Mouse (Mus musculus) limb, embryonic 11.5 days (tissue): Measurements from ENCODE around the gene Alyref. TPM values are rescaled to one million over a fixed set of nuclear protein-coding genes. Genes with fewer than 3 reads are reported as not detected.
"Not testable (repeated sequence)": the region's sequence is repeated elsewhere in the genome, so short reads cannot be mapped to it uniquely, and the experiment has no call there.

Experiments
- ATAC-seq: fragments of 200-750 bp; cut with Nextera tagmentation; 2 replicates; pipeline ENCODE4 v1.8.0; 2017; ENCODE audit warnings: low read depth; ENCODE audit not compliant: insufficient number of reproducible peaks, low FRiP score, low TSS enrichment
- DNase-seq: peaks from one replicate; pipeline ENCODE4 v3.0.0-alpha.2; 2015; ENCODE audit warnings: low spot score
- H3K27ac ChIP-seq: fragments of 300-500 bp; sonication (generic); replicated peaks from 2 replicates; pipeline ENCODE4 v1.5.1; 2014; ENCODE audit warnings: low read depth, mild to moderate bottlenecking, low read length
- H3K27me3 ChIP-seq: fragments of 300-500 bp; sonication (generic); 2 replicates; pipeline ENCODE4 v1.6.1; 2014; ENCODE audit warnings: mild to moderate bottlenecking, low read length, mixed read lengths; ENCODE audit not compliant: control insufficient read depth, insufficient read depth
- H3K36me3 ChIP-seq: fragments of 300-500 bp; sonication (generic); 2 replicates; pipeline ENCODE4 v1.6.1; 2014; ENCODE audit warnings: mild to moderate bottlenecking, low read length, moderate library complexity, mixed read lengths; ENCODE audit not compliant: control insufficient read depth, insufficient read depth
- H3K4me1 ChIP-seq: fragments of 300-500 bp; sonication (generic); 2 replicates; pipeline ENCODE4 v1.6.1; 2014; ENCODE audit warnings: low read length, mixed read lengths; ENCODE audit not compliant: control insufficient read depth, insufficient read depth
- H3K4me2 ChIP-seq: fragments of 300-500 bp; sonication (generic); 2 replicates; pipeline ENCODE4 v1.6.1; 2014; ENCODE audit warnings: low read depth, mild to moderate bottlenecking, moderate library complexity; ENCODE audit not compliant: severe bottlenecking
- H3K4me3 ChIP-seq: fragments of 300-500 bp; sonication (generic); 2 replicates; pipeline ENCODE4 v1.5.1; 2014; ENCODE audit warnings: low read depth, low read length
- H3K9ac ChIP-seq: fragments of 300-500 bp; sonication (generic); 2 replicates; pipeline ENCODE4 v1.6.1; 2014; ENCODE audit warnings: mild to moderate bottlenecking, low read length
- H3K9me3 ChIP-seq: fragments of 300-500 bp; sonication (generic); 2 replicates; pipeline ENCODE4 v1.6.1; 2016; ENCODE audit warnings: low read length; ENCODE audit not compliant: control insufficient read depth
- WGBS: fragments of 180-500 bp; shearing (Covaris S2); extraction: QIAGEN DNeasy Blood & Tissue Kit; methylation state at CpG from one replicate; pipeline ENCODE4 v1.1.7; 2014; 5-methylcytosine and 5-hydroxymethylcytosine counted together
- polyA plus RNA-seq: library from polyadenylated mRNA; unstranded; fragments of >200 nt; fragmentation: Nextera tagmentation; extraction: Ambion mirVana; gene quantifications from 2 replicates; pipeline ENCODE4 v1.2.1, GENCODE M21; 2014

Alyref gene
- polyA plus RNA-seq, 1 experiment from 2014 or later, result 850 TPM

GRCm38 (mm10) chr11:120568324-120568723, 29.8 kb downstream of the Alyref start:
- no peak for DNase-seq
- Histone ChIP-seq H3K4me2 (no peak overlapping the region), H3K9me3 (no peaks in the 10 kb centered on the region), H3K27me3 (no peaks in the 10 kb centered on the region), H3K4me3 (no peak overlapping the region), H3K9ac (no peak overlapping the region), H3K27ac (no peak overlapping the region), H3K4me1 (0 out of 2 replicates have a peak, but pooled peaks cover 4% of the 10 kb centered on the region), H3K36me3 (peaks cover 63% of the 10 kb centered on the region)
- ATAC-seq, result no peak
- WGBS, result 92% methylated on average over 6 of the region's 6 CpGs

GRCm38 (mm10) chr11:120565114-120565513, 33.1 kb downstream of the Alyref start:
- no peak overlapping the region for H3K9ac ChIP-seq
- WGBS, result 87% methylated on average over 9 of the region's 9 CpGs
- H3K27me3 ChIP-seq, result no peaks in the 10 kb centered on the region
- no peaks in the 10 kb centered on the region for H3K9me3 ChIP-seq
- H3K27ac ChIP-seq, result no peak overlapping the region
- no peak for ATAC-seq
- no peak overlapping the region for H3K4me2 ChIP-seq
- H3K4me3 ChIP-seq, result no peak overlapping the region
- peaks cover 80% of the 10 kb centered on the region for H3K36me3 ChIP-seq
- H3K4me1 ChIP-seq, result no peaks in the 10 kb centered on the region
- DNase-seq, result no peak

- no peak for ATAC-seq
- H3K9ac ChIP-seq, result no peak overlapping the region
- H3K9me3 ChIP-seq, result no peaks in the 10 kb centered on the region
- no peak overlapping the region for H3K4me3 ChIP-seq
- H3K27ac ChIP-seq, result no peak overlapping the region
- peaks cover 75% of the 10 kb centered on the region for H3K36me3 ChIP-seq
- H3K27me3 ChIP-seq, result no peaks in the 10 kb centered on the region
- DNase-seq, result no peak
- no peaks in the 10 kb centered on the region for H3K4me1 ChIP-seq
- no peak overlapping the region for H3K4me2 ChIP-seq
- WGBS, result 96% methylated on average over 13 of the region's 13 CpGs
Observed at GRCm38 (mm10) chr11:120562949-120563348, 35.2 kb downstream of the Alyref start.

- Histone ChIP-seq H3K9ac (no peak overlapping the region), H3K4me1 (no peaks in the 10 kb centered on the region), H3K27me3 (no peaks in the 10 kb centered on the region), H3K36me3 (peaks cover 58% of the 10 kb centered on the region), H3K9me3 (no peaks in the 10 kb centered on the region), H3K4me2 (no peak overlapping the region), H3K27ac (no peak overlapping the region), H3K4me3 (no peak overlapping the region)
- DNase-seq (no peak), ATAC-seq (no peak)
- 94% methylated on average over 13 of the region's 13 CpGs for WGBS
Observed at GRCm38 (mm10) chr11:120560952-120561728, 37.0 kb downstream of the Alyref start.

- H3K36me3 ChIP-seq, result peaks cover 42% of the 10 kb centered on the region
- WGBS, result 87% methylated on average over 6 of the region's 6 CpGs
- ATAC-seq, result not testable (repeated sequence)
Observed at GRCm38 (mm10) chr11:120558843-120559242, 39.3 kb downstream of the Alyref start.

GRCm38 (mm10) chr11:120555260-120555659, 42.9 kb downstream of the Alyref start:
- ATAC-seq, result no peak
- H3K4me1 ChIP-seq, result 0 out of 2 replicates have a peak, but pooled peaks cover under 1% of the 10 kb centered on the region
- no peak overlapping the region for H3K4me2 ChIP-seq
- H3K9me3 ChIP-seq, result no peaks in the 10 kb centered on the region
- no peak for DNase-seq
- no peak overlapping the region for H3K9ac ChIP-seq
- no peaks in the 10 kb centered on the region for H3K27me3 ChIP-seq
- no peak overlapping the region for H3K4me3 ChIP-seq
- WGBS, result 79% methylated on average over 2 of the region's 2 CpGs
- H3K36me3 ChIP-seq, result peaks cover 9% of the 10 kb centered on the region; the same call in 1 of the 2 replicates
- no peak overlapping the region for H3K27ac ChIP-seq

More at GRCm38 (mm10) chr11:120558843-120559242, 39.3 kb downstream of the Alyref start:
- H3K4me1 ChIP-seq, H3K9me3 ChIP-seq, H3K4me2 ChIP-seq, H3K27ac ChIP-seq, DNase-seq, H3K4me3 ChIP-seq, H3K27me3 ChIP-seq, H3K9ac ChIP-seq: not testable (repeated sequence)

- Histone ChIP-seq H3K27ac (no peak overlapping the region), H3K27me3 (no peaks in the 10 kb centered on the region), H3K9ac (no peak overlapping the region), H3K4me1 (0 out of 2 replicates have a peak, but pooled peaks cover 3% of the 10 kb centered on the region), H3K36me3 (peaks cover 4% of the 10 kb centered on the region; the same call in 1 of the 2 replicates), H3K4me2 (no peak overlapping the region), H3K4me3 (no peak overlapping the region), H3K9me3 (no peaks in the 10 kb centered on the region)
- DNase-seq (no peak), ATAC-seq (no peak)
- WGBS, result 82% methylated on average over 7 of the region's 7 CpGs
Observed at GRCm38 (mm10) chr11:120554834-120555233, 43.3 kb downstream of the Alyref start.

- Histone ChIP-seq H3K27me3 (no peaks in the 10 kb centered on the region), H3K36me3 (no peaks in the 10 kb centered on the region; the same call in 1 of the 2 replicates), H3K27ac (no peak overlapping the region), H3K4me1 (peaks cover 13% of the 10 kb centered on the region), H3K4me3 (no peak overlapping the region), H3K4me2 (no peak overlapping the region), H3K9ac (no peak overlapping the region), H3K9me3 (no peaks in the 10 kb centered on the region)
- DNase-seq, result no peak
- WGBS, result 80% methylated on average over 5 of the region's 5 CpGs
- no peak for ATAC-seq
Observed at GRCm38 (mm10) chr11:120552736-120553135, 45.4 kb downstream of the Alyref start.
